12 mouse cellular contexts compared by ENCODE assay signal in genomic region chr2:128211881-128212209, GRCm38 (mm10).
DNase-seq lines count a peak whose midpoint lies in the region; ATAC-seq lines count a peak whose summit lies in the region.
"Had no signal": no experiment of that assay in that cellular context is flagged by ENCODE, and none has a peak within 500 bp of the region (broad histone marks: within the 10 kb centered on the region; RNA-seq: fewer than 3 reads in every experiment).

No protein-coding gene starts in this region.

- H3K36me3 ChIP-seq in megakaryocyte, embryonic 14.5 days (replicated peaks; ENCODE audit: low read length): no peaks in the 10 kb centered on the region
- H3K36me3 ChIP-seq in limb, embryonic 12.5 days: no peaks in the 10 kb centered on the region
- H3K36me3 ChIP-seq: neural tube, embryonic 12.5 days had no signal

- H3K27me3 ChIP-seq in megakaryocyte, embryonic 14.5 days (replicated peaks): peaks cover 42% of the 10 kb centered on the region
- H3K27me3 ChIP-seq in limb, embryonic 12.5 days: 0 out of 2 replicates have a peak, but pooled peaks cover 6% of the 10 kb centered on the region
- H3K27me3 ChIP-seq: neural tube, embryonic 12.5 days had no signal

- no peak overlapping the region for H3K9ac ChIP-seq in limb, embryonic 12.5 days (replicated peaks)
- H3K9ac ChIP-seq: forebrain, postnatal 0 days; neural tube, embryonic 12.5 days had no signal

- ATAC-seq in megakaryocyte, adult 5-6 weeks (ENCODE audit: poor library complexity, severe bottlenecking): no peak
- ATAC-seq in limb, embryonic 12.5 days (ENCODE audit: insufficient number of reproducible peaks, insufficient read depth, low FRiP score, low TSS enrichment, low read depth): no peak

- H3K9me3 ChIP-seq in megakaryocyte, embryonic 14.5 days: peaks cover 6% of the 10 kb centered on the region
- no peaks in the 10 kb centered on the region for H3K9me3 ChIP-seq in limb, embryonic 12.5 days
- H3K9me3 ChIP-seq: neural tube, embryonic 12.5 days had no signal

- no peak overlapping the region for H3K27ac ChIP-seq in limb, embryonic 12.5 days
- H3K27ac ChIP-seq: neural tube, embryonic 12.5 days had no signal

- peaks cover 32% of the 10 kb centered on the region for H3K4me1 ChIP-seq in megakaryocyte, embryonic 14.5 days
- H3K4me1 ChIP-seq in limb, embryonic 12.5 days (replicated peaks): peaks cover 26% of the 10 kb centered on the region

- H3K4me3 ChIP-seq in megakaryocyte, embryonic 14.5 days (replicated peaks): peak overlapping the region; percentile 89
- H3K4me3 ChIP-seq in limb, embryonic 12.5 days (replicated peaks): no peak overlapping the region
- H3K4me3 ChIP-seq: neural tube, embryonic 12.5 days had no signal

- 26% methylated on average over 8 of the region's 8 CpGs for WGBS in limb, embryonic 12.5 days

- peak; percentile 91 for DNase-seq in heart, adult 11 months
- DNase-seq in heart, adult 18-20 months: no peak
- DNase-seq in thymus, postnatal 14 days: no peak
- DNase-seq in layer of hippocampus, adult 9-10 months (ENCODE audit: low spot score): no peak
- no peak for DNase-seq in frontal cortex, postnatal 10 days (ENCODE audit: low spot score in 2 of 2)
- DNase-seq: B cell, adult 2 months; lung, adult 18-20 months had no signal

- 0 out of 2 replicates have a peak overlapping the region, but pooled peaks have one; percentile 45 for H3K4me2 ChIP-seq in limb, embryonic 12.5 days
